Mouse (Mus musculus): ENCODE measurements around the gene Cpa1. TPM values are rescaled to one million over a fixed set of nuclear protein-coding genes. Genes with fewer than 3 reads are reported as not detected.

The Cpa1 gene
- polyA plus RNA-seq, 1 experiment from 2014 or later = 1.7 TPM

- no peak overlapping the region for H3K4me3 ChIP-seq (ENCODE audit: low read depth, low read length)
- H3K4me1 ChIP-seq (ENCODE audit: control insufficient read depth, insufficient read depth, low read length) = peaks cover 2% of the 10 kb centered on the region; the same call in 1 of the 2 replicates
- 50% methylated on average over 7 of the region's 7 CpGs for WGBS
- no peak for ATAC-seq (ENCODE audit: low read depth)
- no peak for DNase-seq (ENCODE audit: low spot score)
- no peak overlapping the region for H3K4me2 ChIP-seq (ENCODE audit: low read depth, low read length)
- no peaks in the 10 kb centered on the region for H3K36me3 ChIP-seq (ENCODE audit: control insufficient read depth, insufficient read depth, low read length)
- H3K9ac ChIP-seq (ENCODE audit: low read depth, low read length) = no peak overlapping the region
- H3K27ac ChIP-seq (replicated peaks; ENCODE audit: low read depth, low read length) = no peak overlapping the region
- no peaks in the 10 kb centered on the region for H3K9me3 ChIP-seq (ENCODE audit: control insufficient read depth, low read length)
- H3K27me3 ChIP-seq (replicated peaks; ENCODE audit: control insufficient read depth, insufficient read depth, low read length) = no peaks in the 10 kb centered on the region
These were observed 34.6 kb upstream of the Cpa1 start for GRCm38 (mm10) chr6:30604342-30604867.

GRCm38 (mm10) chr6:30605111-30605510, 33.9 kb upstream of the Cpa1 start:
- no peak overlapping the region for H3K9ac ChIP-seq (ENCODE audit: low read depth, low read length)
- no peak overlapping the region for H3K4me3 ChIP-seq (ENCODE audit: low read depth, low read length)
- 94% methylated on average over 4 of the region's 4 CpGs for WGBS
- H3K36me3 ChIP-seq (ENCODE audit: control insufficient read depth, insufficient read depth, low read length) = no peaks in the 10 kb centered on the region
- DNase-seq (ENCODE audit: low spot score) = no peak
- no peak overlapping the region for H3K27ac ChIP-seq (replicated peaks; ENCODE audit: low read depth, low read length)
- no peak for ATAC-seq (ENCODE audit: low read depth)
- H3K4me1 ChIP-seq (ENCODE audit: control insufficient read depth, insufficient read depth, low read length) = peaks cover 2% of the 10 kb centered on the region; the same call in 1 of the 2 replicates
- H3K4me2 ChIP-seq (ENCODE audit: low read depth, low read length) = no peak overlapping the region
- no peaks in the 10 kb centered on the region for H3K27me3 ChIP-seq (replicated peaks; ENCODE audit: control insufficient read depth, insufficient read depth, low read length)
- H3K9me3 ChIP-seq (ENCODE audit: control insufficient read depth, low read length) = no peaks in the 10 kb centered on the region

DNA sequence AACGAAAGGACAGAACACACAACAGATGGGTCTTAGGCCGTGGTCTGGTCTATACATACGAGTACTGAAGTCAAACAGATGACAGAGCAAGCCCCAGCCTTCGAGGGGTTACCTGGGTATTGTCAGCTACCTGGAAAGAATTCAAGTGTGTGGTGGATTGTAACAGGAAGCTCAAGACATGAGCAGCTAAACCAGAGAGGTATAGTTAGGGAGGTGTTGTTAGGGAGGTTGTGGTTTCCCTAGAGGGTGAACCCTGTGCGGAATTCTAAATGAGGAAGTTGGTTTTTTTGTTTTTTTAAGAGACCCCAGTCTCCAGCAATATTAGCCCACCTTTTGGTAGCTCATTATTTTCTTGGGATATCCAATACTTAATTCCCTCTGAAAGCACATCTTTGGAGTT, 33.3 kb upstream of the Cpa1 start:
- H3K4me3 ChIP-seq (ENCODE audit: low read depth, low read length) = no peak overlapping the region
- 64% methylated on average over 5 of the region's 5 CpGs for WGBS
- no peaks in the 10 kb centered on the region for H3K9me3 ChIP-seq (ENCODE audit: control insufficient read depth, low read length)
- no peak overlapping the region for H3K4me2 ChIP-seq (ENCODE audit: low read depth, low read length)
- H3K36me3 ChIP-seq (ENCODE audit: control insufficient read depth, insufficient read depth, low read length) = no peaks in the 10 kb centered on the region
- peaks cover 2% of the 10 kb centered on the region; the same call in 1 of the 2 replicates for H3K4me1 ChIP-seq (ENCODE audit: control insufficient read depth, insufficient read depth, low read length)
- 0 out of 2 replicates have a peak, but pooled peaks have one; percentile 55 for ATAC-seq (ENCODE audit: low read depth)
- no peak for DNase-seq (ENCODE audit: low spot score)
- no peak overlapping the region for H3K9ac ChIP-seq (ENCODE audit: low read depth, low read length)
- no peak overlapping the region for H3K27ac ChIP-seq (replicated peaks; ENCODE audit: low read depth, low read length)
- H3K27me3 ChIP-seq (replicated peaks; ENCODE audit: control insufficient read depth, insufficient read depth, low read length) = no peaks in the 10 kb centered on the region

- H3K9me3 ChIP-seq (ENCODE audit: control insufficient read depth, low read length) = no peaks in the 10 kb centered on the region
- no peak within 1 kb of the TSS for H3K4me2 ChIP-seq (ENCODE audit: low read depth, low read length)
- H3K36me3 ChIP-seq (ENCODE audit: control insufficient read depth, insufficient read depth, low read length) = no peaks in the 10 kb centered on the region
- H3K27ac ChIP-seq (replicated peaks; ENCODE audit: low read depth, low read length) = no peak within 1 kb of the TSS
- WGBS = 94% methylated on average over 7 of the region's 7 CpGs
- H3K9ac ChIP-seq (ENCODE audit: low read depth, low read length) = no peak within 1 kb of the TSS
- H3K27me3 ChIP-seq (replicated peaks; ENCODE audit: control insufficient read depth, insufficient read depth, low read length) = no peaks in the 10 kb centered on the region
- no peak for DNase-seq (ENCODE audit: low spot score)
- H3K4me1 ChIP-seq (ENCODE audit: control insufficient read depth, insufficient read depth, low read length) = peaks cover 8% of the 10 kb centered on the region
- ATAC-seq (ENCODE audit: low read depth) = no peak
- H3K4me3 ChIP-seq (ENCODE audit: low read depth, low read length) = no peak within 1 kb of the TSS
These were observed 28.3 kb upstream of the Cpa1 start, which contains the start of gene Cpa5 for GRCm38 (mm10) chr6:30610710-30611109. Gene Cpa5, plus strand, starts transcription at chr6:30611010.

GRCm38 (mm10) chr6:30611212-30611611, 27.8 kb upstream of the Cpa1 start:
- Histone ChIP-seq H3K27me3 (replicated peaks; ENCODE audit: control insufficient read depth, insufficient read depth, low read length) (no peaks in the 10 kb centered on the region), H3K9ac (ENCODE audit: low read depth, low read length) (no peak overlapping the region), H3K4me3 (ENCODE audit: low read depth, low read length) (no peak overlapping the region), H3K27ac (replicated peaks; ENCODE audit: low read depth, low read length) (no peak overlapping the region), H3K9me3 (ENCODE audit: control insufficient read depth, low read length) (no peaks in the 10 kb centered on the region), H3K36me3 (ENCODE audit: control insufficient read depth, insufficient read depth, low read length) (no peaks in the 10 kb centered on the region), H3K4me2 (ENCODE audit: low read depth, low read length) (no peak overlapping the region), H3K4me1 (ENCODE audit: control insufficient read depth, insufficient read depth, low read length) (peaks cover 12% of the 10 kb centered on the region)
- no peak for DNase-seq (ENCODE audit: low spot score)
- WGBS = 74% methylated on average over 5 of the region's 5 CpGs
- no peak for ATAC-seq (ENCODE audit: low read depth)

GRCm38 (mm10) chr6:30614251-30614650, 24.8 kb upstream of the Cpa1 start:
- DNase-seq (ENCODE audit: low spot score) = peak; percentile 75
- no peaks in the 10 kb centered on the region for H3K27me3 ChIP-seq (replicated peaks; ENCODE audit: control insufficient read depth, insufficient read depth, low read length)
- H3K9me3 ChIP-seq (ENCODE audit: control insufficient read depth, low read length) = no peaks in the 10 kb centered on the region
- WGBS = 60% methylated on average over 6 of the region's 6 CpGs
- H3K9ac ChIP-seq (ENCODE audit: low read depth, low read length) = no peak overlapping the region
- H3K4me1 ChIP-seq (ENCODE audit: control insufficient read depth, insufficient read depth, low read length) = peaks cover 39% of the 10 kb centered on the region
- H3K27ac ChIP-seq (replicated peaks; ENCODE audit: low read depth, low read length) = 0 out of 2 replicates have a peak overlapping the region, but pooled peaks have one; percentile 1
- no peaks in the 10 kb centered on the region for H3K36me3 ChIP-seq (ENCODE audit: control insufficient read depth, insufficient read depth, low read length)
- ATAC-seq (ENCODE audit: low read depth) = no peak
- no peak overlapping the region for H3K4me2 ChIP-seq (ENCODE audit: low read depth, low read length)
- no peak overlapping the region for H3K4me3 ChIP-seq (ENCODE audit: low read depth, low read length)

DNA sequence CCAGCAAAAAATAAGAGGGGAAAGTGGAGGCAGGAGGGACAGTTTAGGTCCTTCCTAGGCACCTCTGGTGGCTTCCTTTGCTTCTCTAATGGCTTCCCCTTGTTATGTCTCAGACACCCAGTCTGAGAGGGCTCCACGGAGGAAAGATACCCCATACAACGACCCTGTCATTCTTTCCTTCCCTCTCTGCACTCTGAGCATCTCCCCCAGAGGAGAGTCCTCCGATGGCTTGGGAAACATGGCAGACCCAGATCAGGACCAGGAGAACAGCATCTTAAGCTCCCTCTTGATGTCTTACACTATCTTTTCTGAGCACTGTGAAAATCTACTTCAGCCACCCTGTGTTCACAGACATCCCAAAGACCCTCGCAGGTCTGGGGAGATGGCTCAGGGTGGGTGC, 23.3 kb upstream of the Cpa1 start:
- Histone ChIP-seq H3K9ac (ENCODE audit: low read depth, low read length) (no peak overlapping the region), H3K36me3 (ENCODE audit: control insufficient read depth, insufficient read depth, low read length) (no peaks in the 10 kb centered on the region), H3K27ac (replicated peaks; ENCODE audit: low read depth, low read length) (peak overlapping the region; percentile 79), H3K27me3 (replicated peaks; ENCODE audit: control insufficient read depth, insufficient read depth, low read length) (no peaks in the 10 kb centered on the region), H3K4me3 (ENCODE audit: low read depth, low read length) (no peak overlapping the region), H3K4me1 (ENCODE audit: control insufficient read depth, insufficient read depth, low read length) (peaks cover 39% of the 10 kb centered on the region), H3K9me3 (ENCODE audit: control insufficient read depth, low read length) (no peaks in the 10 kb centered on the region), H3K4me2 (ENCODE audit: low read depth, low read length) (no peak overlapping the region)
- 31% methylated on average over 4 of the region's 4 CpGs for WGBS
- ATAC-seq (ENCODE audit: low read depth) (no peak), DNase-seq (ENCODE audit: low spot score) (no peak)

DNA sequence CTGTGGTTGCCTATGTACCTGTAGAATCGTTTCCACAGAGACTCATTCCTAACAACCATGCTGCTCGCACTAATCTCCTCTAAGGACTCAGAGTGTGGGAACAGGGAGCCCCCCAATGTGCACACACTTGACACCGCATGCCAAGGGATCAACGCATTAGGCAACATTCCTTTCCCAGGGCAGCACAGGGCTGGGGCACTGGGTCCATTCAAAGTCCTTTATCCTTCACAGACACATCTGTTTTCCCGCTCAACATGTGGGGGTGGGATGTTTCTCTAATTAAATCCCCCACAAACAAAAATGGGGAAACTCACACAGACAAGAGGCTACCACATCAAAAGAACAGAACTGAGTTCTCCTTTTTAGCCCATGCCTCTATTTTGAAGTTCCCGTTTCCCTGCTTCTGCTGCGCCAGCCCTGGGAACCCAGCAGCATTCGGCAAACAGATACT, 22.5 kb upstream of the Cpa1 start:
- peaks cover 39% of the 10 kb centered on the region for H3K4me1 ChIP-seq (ENCODE audit: control insufficient read depth, insufficient read depth, low read length)
- ATAC-seq (ENCODE audit: low read depth) (peak; percentile 70), DNase-seq (ENCODE audit: low spot score) (peak; percentile 87)
- 6% methylated on average over 8 of the region's 8 CpGs for WGBS
- H3K4me2 ChIP-seq (ENCODE audit: low read depth, low read length) = peak overlapping the region; percentile 40
- H3K36me3 ChIP-seq (ENCODE audit: control insufficient read depth, insufficient read depth, low read length) = no peaks in the 10 kb centered on the region
- H3K27ac ChIP-seq (replicated peaks; ENCODE audit: low read depth, low read length) = peak overlapping the region; percentile 94
- H3K9me3 ChIP-seq (ENCODE audit: control insufficient read depth, low read length) = no peaks in the 10 kb centered on the region
- no peak overlapping the region for H3K4me3 ChIP-seq (ENCODE audit: low read depth, low read length)
- H3K9ac ChIP-seq (ENCODE audit: low read depth, low read length) = peak overlapping the region; percentile 51; the same call in 1 of the 2 replicates
- H3K27me3 ChIP-seq (replicated peaks; ENCODE audit: control insufficient read depth, insufficient read depth, low read length) = no peaks in the 10 kb centered on the region

All from embryonic facial prominence, embryonic 14.5 days (tissue).